Mouse (Mus musculus) Patski (cell line): Measurements from ENCODE around the gene Casp4. TPM values are rescaled to one million over a fixed set of nuclear protein-coding genes. Genes with fewer than 3 reads are reported as not detected.
A peak's percentile ranks its signal among the peaks of the same experiment; 100 is the strongest.

Source experiments
- ATAC-seq: fragments of 100-300 bp; one replicate; pipeline ENCODE4 v1.8.0; 2021
- CTCF ChIA-PET: fragments of 350-600 bp; sonication (Branson Sonifier 250); formaldehyde crosslinking; loops from one replicate; lab custom pipeline; 2022; ENCODE audit warnings: inconsistent platforms; lab: Charles Lee
- POLR2A ChIA-PET: fragments of 350-600 bp; sonication (Branson Sonifier 250); formaldehyde crosslinking; loops from one replicate; lab custom pipeline; 2022; ENCODE audit warnings: antibody characterized with exemption, inconsistent platforms; lab: Charles Lee
- DNase-seq: peaks from one replicate; pipeline ENCODE4 v3.0.0-alpha.2; 2011; ENCODE audit warnings: low read depth, low spot score
- H3K27me3 ChIP-seq: fragments of 371-371 bp; one replicate; pipeline ENCODE4 v1.5.1; 2021
- CTCF ChIP-seq: fragments of 100-300 bp; IDR thresholded peaks from one replicate; pipeline ENCODE4 v1.5.1; 2021
- in situ Hi-C: fragments of 300-500 bp; cut with MboI; formaldehyde crosslinking; loops from 3 replicates; pipeline ENCODE4 v1.11.1; 2018; ENCODE audit warnings: low pct_unique_long_range_greater_than_20kb, mixed read lengths
- polyA plus RNA-seq: library from polyadenylated mRNA; unstranded; gene quantifications from one replicate; pipeline ENCODE4 v1.2.3, GENCODE M21; 2021

The Casp4 gene
- 53.4 TPM for polyA plus RNA-seq

- ATAC-seq, result peak; percentile 84
- ChIA-PET CTCF (interaction anchor here (0.9 kb wide), 1 partner anchor 10 kb away, joined by 3 read pairs; no protein-coding TSS in a partner anchor), POLR2A (interaction anchor here (0.7 kb wide), 1 partner anchor 10 kb away, joined by 4 read pairs; the partner anchor contains the start of gene Casp1)
- in situ Hi-C loops, result no loop called here
- no peaks in the 10 kb centered on the region for H3K27me3 ChIP-seq
- no peak for TF ChIP-seq CTCF
- peak; percentile 47 for DNase-seq
Measured at GRCm38 (mm10) chr9:5308561-5308960, at the start of gene Casp4. Gene Casp4 (plus strand): TSS chr9:5308828.

GRCm38 (mm10) chr9:5263951-5264475 is 44.6 kb upstream of the Casp4 start:
- ChIA-PET CTCF (no interaction called here), POLR2A (no interaction called here)
- no peaks in the 10 kb centered on the region for H3K27me3 ChIP-seq
- TF ChIP-seq CTCF, result no peak
- ATAC-seq (peak; percentile 31), DNase-seq (no peak)
- in situ Hi-C loops, result no loop called here

- CTCF ChIA-PET, result interaction anchor here (1.2 kb wide), 2 partner anchors 16 to 18 kb away, joined by 4 read pairs; no protein-coding TSS in a partner anchor
- DNase-seq (no peak), ATAC-seq (no peak)
- no peak for TF ChIP-seq CTCF
- in situ Hi-C loops, result no loop called here
- POLR2A ChIA-PET, result no interaction called here
- no peaks in the 10 kb centered on the region for H3K27me3 ChIP-seq
Measured at GRCm38 (mm10) chr9:5270274-5270673, 38.4 kb upstream of the Casp4 start.

- no peaks in the 10 kb centered on the region for H3K27me3 ChIP-seq
- ChIA-PET POLR2A (no interaction called here), CTCF (interaction anchor here (1.2 kb wide), 2 partner anchors 15 to 18 kb away, joined by 4 read pairs; no protein-coding TSS in a partner anchor)
- in situ Hi-C loops, result no loop called here
- no peak for TF ChIP-seq CTCF
- ATAC-seq (no peak), DNase-seq (no peak)
Measured at GRCm38 (mm10) chr9:5270884-5271283, 37.7 kb upstream of the Casp4 start.

- DNase-seq, result no peak
- no peak for ATAC-seq
- H3K27me3 ChIP-seq, result no peaks in the 10 kb centered on the region
- TF ChIP-seq CTCF, result no peak
- CTCF ChIA-PET, result interaction anchor here (1.2 kb wide), 2 partner anchors 15 to 17 kb away, joined by 4 read pairs; no protein-coding TSS in a partner anchor
- POLR2A ChIA-PET, result no interaction called here
- in situ Hi-C loops, result no loop called here
Measured at GRCm38 (mm10) chr9:5271334-5271845, 37.2 kb upstream of the Casp4 start.

- no peak for TF ChIP-seq CTCF
- DNase-seq (no peak), ATAC-seq (no peak)
- ChIA-PET CTCF (interaction anchor here (1.6 kb wide), 1 partner anchor 15 kb away, joined by 4 read pairs; no protein-coding TSS in a partner anchor), POLR2A (no interaction called here)
- no peaks in the 10 kb centered on the region for H3K27me3 ChIP-seq
- in situ Hi-C loops, result no loop called here
Measured at GRCm38 (mm10) chr9:5286071-5286470, 22.6 kb upstream of the Casp4 start.

GRCm38 (mm10) chr9:5286597-5286996 is 22.0 kb upstream of the Casp4 start:
- in situ Hi-C loops, result no loop called here
- DNase-seq, result no peak
- ChIA-PET CTCF (interaction anchor here (1.6 kb wide), 1 partner anchor 16 kb away, joined by 4 read pairs; no protein-coding TSS in a partner anchor), POLR2A (no interaction called here)
- no peak for ATAC-seq
- H3K27me3 ChIP-seq, result no peaks in the 10 kb centered on the region
- TF ChIP-seq CTCF, result no peak

GRCm38 (mm10) chr9:5296354-5297237 is 12.0 kb upstream of the Casp4 start:
- no peak for TF ChIP-seq CTCF
- ATAC-seq (no peak), DNase-seq (no peak)
- no peaks in the 10 kb centered on the region for H3K27me3 ChIP-seq
- CTCF ChIA-PET, result no interaction called here
- POLR2A ChIA-PET, result no interaction called here
- in situ Hi-C loops, result no loop called here

GRCm38 (mm10) chr9:5298329-5299131 is 10.1 kb upstream of the Casp4 start, which contains the start of gene Casp1:
Gene Casp1 (plus strand): TSS chr9:5298517.
- in situ Hi-C loops, result no loop called here
- DNase-seq (peak; percentile 54), ATAC-seq (peak; percentile 69)
- no peak for TF ChIP-seq CTCF
- POLR2A ChIA-PET, result interaction anchor here (0.6 to 0.7 kb wide), 2 partner anchors 10 to 538 kb away, joined by 3 to 4 read pairs; no protein-coding TSS in a partner anchor
- CTCF ChIA-PET, result no interaction called here
- H3K27me3 ChIP-seq, result no peaks in the 10 kb centered on the region

- TF ChIP-seq CTCF, result no peak
- DNase-seq, result no peak
- in situ Hi-C loops, result no loop called here
- no peaks in the 10 kb centered on the region for H3K27me3 ChIP-seq
- no peak for ATAC-seq
- POLR2A ChIA-PET, result no interaction called here
- CTCF ChIA-PET, result no interaction called here
Measured at GRCm38 (mm10) chr9:5299132-5299381, 9.6 kb upstream of the Casp4 start.
